Comparison of ENCODE assay signal across 8 mouse cellular contexts in the genomic region with DNA sequence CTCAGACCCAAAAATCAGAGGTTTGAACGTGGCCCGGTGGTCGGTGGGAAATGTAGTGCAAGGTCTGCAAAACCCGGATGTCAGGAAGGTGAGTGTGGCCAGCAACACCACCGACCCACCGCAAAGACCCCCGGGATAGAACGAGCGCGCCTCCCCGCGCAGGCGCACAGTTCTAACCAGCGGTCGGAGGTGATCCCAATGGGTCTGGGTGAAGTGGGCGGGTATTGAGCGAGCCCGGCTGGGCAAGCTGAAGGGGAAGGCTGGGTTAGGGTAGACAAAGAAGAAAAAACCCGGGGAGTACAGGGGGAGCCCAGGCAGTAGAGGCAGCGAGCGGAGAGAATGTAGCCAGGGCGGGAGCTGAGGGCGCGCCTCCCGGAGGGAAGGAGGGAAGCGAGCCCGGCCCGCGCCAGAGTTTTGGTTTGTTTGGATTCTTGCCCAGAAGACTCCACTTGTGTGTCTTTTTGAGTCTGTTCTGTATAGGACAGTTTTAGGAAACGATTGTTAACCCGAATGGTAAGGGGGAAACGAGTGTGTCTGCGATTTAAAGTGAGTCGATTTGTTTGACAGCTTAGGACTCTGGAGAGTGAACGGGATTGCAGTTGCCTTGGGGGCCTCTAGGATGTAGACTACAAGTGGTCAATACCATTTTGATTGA. TPM values are rescaled to one million over a fixed set of nuclear protein-coding genes. Genes with fewer than 3 reads are reported as not detected.
A peak's percentile ranks its signal among the peaks of the same experiment; 100 is the strongest.
DNase-seq lines count a peak whose midpoint lies in the region; ATAC-seq lines count a peak whose summit lies in the region.

No protein-coding gene starts in this region.

- DNase-seq in adrenal gland, postnatal 10 days: peak; percentile 79
- DNase-seq in gastrocnemius, postnatal 10 days: peak; percentile 59
- peak; percentile 32 to 57 for DNase-seq in left cerebral cortex, adult 8-10 months (ENCODE audit: low spot score in 2 of 2)
- peak; percentile 35 for DNase-seq in lung, postnatal 36 days
- DNase-seq in right cerebral cortex, postnatal 10 days (ENCODE audit: low spot score in 2 of 2): peak; percentile 92
- no peak for DNase-seq in MN1 (ENCODE audit: low spot score)

- peaks cover 2% of the 10 kb centered on the region; the same call in 1 of the 2 replicates for H3K4me1 ChIP-seq in hindbrain, embryonic 16.5 days (ENCODE audit: control insufficient read depth, insufficient read depth, low read depth, low read length)

- H3K27ac ChIP-seq in hindbrain, embryonic 16.5 days (ENCODE audit: low read depth, low read length): peak overlapping the region; percentile 85

- H3K4me3 ChIP-seq in hindbrain, embryonic 16.5 days (ENCODE audit: low read length): peak overlapping the region; percentile 69

- H3K9ac ChIP-seq in hindbrain, embryonic 16.5 days (ENCODE audit: low read depth, low read length): peak overlapping the region; percentile 78

- H3K9me3 ChIP-seq in hindbrain, embryonic 16.5 days (ENCODE audit: control insufficient read depth, low read length): no peaks in the 10 kb centered on the region

- peak overlapping the region; percentile 71 for H3K4me2 ChIP-seq in hindbrain, embryonic 16.5 days (ENCODE audit: low read length)

- no peaks in the 10 kb centered on the region for H3K36me3 ChIP-seq in hindbrain, embryonic 16.5 days (ENCODE audit: control insufficient read depth, insufficient read depth, low read length)

- H3K27me3 ChIP-seq in hindbrain, embryonic 16.5 days (replicated peaks; ENCODE audit: control insufficient read depth, insufficient read depth, low read length): no peaks in the 10 kb centered on the region

- peak; percentile 89 for ATAC-seq in common myeloid progenitor, adult 5-6 weeks (replicated peaks; ENCODE audit: low read depth, poor library complexity, severe bottlenecking)
- peak; percentile 98 for ATAC-seq in hindbrain, embryonic 16.5 days

- 1% methylated on average over 35 of the region's 35 CpGs for WGBS in hindbrain, embryonic 16.5 days

RNA-seq across cellular contexts. Expression of a gene that starts 21.9 kb away (rescaled TPM):
- 1 to 10 TPM; 4.1 to 6.5 TPM for total RNA-seq in adrenal gland, postnatal 10 days (2021)
- total RNA-seq in common myeloid progenitor, adult 5-6 weeks (2017): 5.1 and 6.8 TPM in 2 replicates
- total RNA-seq in gastrocnemius, postnatal 10 days (2021): 1 to 10 TPM; 2.6 to 4.8 TPM
- polyA plus RNA-seq in hindbrain, embryonic 16.5 days (2015; fragmentation: Nextera tagmentation; extraction: Ambion mirVana): 23.7 and 26.9 TPM in 2 replicates
- 10 to 100 TPM; 28.9 to 31.5 (median 30.1) TPM for total RNA-seq in left cerebral cortex, adult 8-10 months (2022)

RNA-seq across cellular contexts. Expression of a gene that starts 25.9 kb away (rescaled TPM):
- 10 to 100 TPM; 57.4 to 65.2 TPM for total RNA-seq in adrenal gland, postnatal 10 days (2021)
- 113 and 122 TPM in 2 replicates for total RNA-seq in common myeloid progenitor, adult 5-6 weeks (2017)
- total RNA-seq in gastrocnemius, postnatal 10 days (2021): 10 to 100 TPM; 34.6 to 40.3 TPM
- 8.0 and 9.2 TPM in 2 replicates for polyA plus RNA-seq in hindbrain, embryonic 16.5 days (2015; fragmentation: Nextera tagmentation; extraction: Ambion mirVana)
- 10 to 100 TPM; 45.6 to 47.7 (median 46.7) TPM for total RNA-seq in left cerebral cortex, adult 8-10 months (2022)

RNA-seq across cellular contexts. Expression of a gene that starts 40.3 kb away (rescaled TPM):
- 1,000 to 10,000 TPM; 1,474 to 1,616 TPM for total RNA-seq in adrenal gland, postnatal 10 days (2021)
- not detected in 2 replicates for total RNA-seq in common myeloid progenitor, adult 5-6 weeks (2017)
- 100 to 1,000 TPM; 630 to 723 TPM for total RNA-seq in gastrocnemius, postnatal 10 days (2021)
- polyA plus RNA-seq in hindbrain, embryonic 16.5 days (2015; fragmentation: Nextera tagmentation; extraction: Ambion mirVana): 5.6 and 6.8 TPM in 2 replicates
- total RNA-seq in left cerebral cortex, adult 8-10 months (2022): 1 to 10 TPM; 3.7 to 9.1 (median 5.7) TPM

RNA-seq across cellular contexts. Expression of a gene that starts 49.1 kb away (rescaled TPM):
- total RNA-seq in adrenal gland, postnatal 10 days (2021): 10 to 100 TPM; 42.0 to 44.7 TPM
- 33.5 and 37.5 TPM in 2 replicates for total RNA-seq in common myeloid progenitor, adult 5-6 weeks (2017)
- 10 to 100 TPM; 35.2 to 46.9 TPM for total RNA-seq in gastrocnemius, postnatal 10 days (2021)
- 69.0 and 75.5 TPM in 2 replicates for polyA plus RNA-seq in hindbrain, embryonic 16.5 days (2015; fragmentation: Nextera tagmentation; extraction: Ambion mirVana)
- 10 to 100 TPM; 65.7 to 79.1 (median 70.9) TPM for total RNA-seq in left cerebral cortex, adult 8-10 months (2022)

RNA-seq across cellular contexts. Expression of a gene that starts 53.4 kb away (rescaled TPM):
- 1 to 10 TPM; 1.8 to 2.2 TPM for total RNA-seq in adrenal gland, postnatal 10 days (2021)
- total RNA-seq in common myeloid progenitor, adult 5-6 weeks (2017): 5.0 and 6.2 TPM in 2 replicates
- 1 to 10 TPM; 2.0 to 3.2 TPM for total RNA-seq in gastrocnemius, postnatal 10 days (2021)
- polyA plus RNA-seq in hindbrain, embryonic 16.5 days (2015; fragmentation: Nextera tagmentation; extraction: Ambion mirVana): 14.4 and 14.9 TPM in 2 replicates
- 10 to 100 TPM in 2 of 4 experiments, 1 to 10 TPM in 2; 9.3 to 11.2 (median 10.4) TPM for total RNA-seq in left cerebral cortex, adult 8-10 months (2022)

Comparison
In these comparisons a context has a peak if more than half of its experiments do, and no peak if none do; other contexts are left out.
1. RNA of a gene that starts 40.3 kb away (total RNA-seq): 1,474 to 1,616 TPM in adrenal gland, postnatal 10 days and 630 to 723 TPM in gastrocnemius, postnatal 10 days; 3.7 to 9.1 TPM in left cerebral cortex, adult 8-10 months and not detected in common myeloid progenitor, adult 5-6 weeks; every median in the first group is over 10 times any median in the second.